In genomic region chr13:113819006-113819405, GRCm38 (mm10) we compare ENCODE assay signal across 34 mouse cellular contexts.
"Had no signal": no experiment of that assay in that cellular context is flagged by ENCODE, and none has a peak within 500 bp of the region (broad histone marks: within the 10 kb centered on the region; RNA-seq: fewer than 3 reads in every experiment).

No protein-coding gene starts in this region.

- H3K27ac ChIP-seq: heart, embryonic 10.5 days; heart, embryonic 13.5 days; heart, embryonic 15.5 days; hindbrain, embryonic 10.5 days; hindbrain, embryonic 12.5 days; hindbrain, embryonic 13.5 days; hindbrain, embryonic 14.5 days; hindbrain, embryonic 15.5 days; hindbrain, postnatal 0 days; intestine, embryonic 15.5 days; kidney, embryonic 15.5 days; kidney, postnatal 0 days; layer of hippocampus, adult 2 months had no signal

- DNase-seq: heart, postnatal 10 days; heart, postnatal 14 days; heart, postnatal 36 days; heart, postnatal 4 days; kidney, adult 11 months; kidney, adult 18-20 months; kidney, adult 2 months; kidney, adult 8-10 months; kidney, adult 9 months; kidney, postnatal 10 days; kidney, postnatal 14 days; kidney, postnatal 25 days; kidney, postnatal 36 days; kidney, postnatal 4 days; layer of hippocampus, adult 9-11 months; layer of hippocampus, postnatal 36 days had no signal

- H3K36me3 ChIP-seq: heart, embryonic 10.5 days; heart, embryonic 13.5 days; heart, embryonic 15.5 days; hindbrain, embryonic 10.5 days; hindbrain, embryonic 12.5 days; hindbrain, embryonic 13.5 days; hindbrain, embryonic 15.5 days; intestine, embryonic 15.5 days; kidney, embryonic 15.5 days had no signal

- H3K9ac ChIP-seq: heart, embryonic 13.5 days; heart, embryonic 15.5 days; hindbrain, embryonic 12.5 days; hindbrain, embryonic 13.5 days; hindbrain, embryonic 14.5 days; hindbrain, embryonic 15.5 days; intestine, embryonic 15.5 days; kidney, embryonic 15.5 days had no signal

- H3K4me2 ChIP-seq: heart, embryonic 11.5 days; heart, embryonic 13.5 days; heart, embryonic 15.5 days; hindbrain, embryonic 12.5 days; hindbrain, embryonic 13.5 days; hindbrain, embryonic 14.5 days; hindbrain, embryonic 15.5 days; intestine, embryonic 15.5 days; kidney, embryonic 15.5 days had no signal

- H3K4me1 ChIP-seq: hindbrain, embryonic 15.5 days had no signal

- H3K9me3 ChIP-seq: heart, embryonic 10.5 days; heart, embryonic 13.5 days; heart, embryonic 15.5 days; hindbrain, embryonic 10.5 days; hindbrain, embryonic 12.5 days; hindbrain, embryonic 13.5 days; hindbrain, embryonic 15.5 days; intestine, embryonic 15.5 days; kidney, embryonic 15.5 days had no signal

- ATAC-seq: hindbrain, embryonic 16.5 days; hindbrain, postnatal 0 days; inflammation-experienced regulatory T-cells, adult 6 months; intestine, embryonic 15.5 days; intestine, embryonic 16.5 days; intestine, postnatal 0 days had no signal

- H3K27me3 ChIP-seq: heart, embryonic 13.5 days; heart, embryonic 15.5 days; hindbrain, embryonic 12.5 days; hindbrain, embryonic 13.5 days; hindbrain, embryonic 15.5 days; intestine, embryonic 15.5 days; kidney, embryonic 15.5 days had no signal

- H3K4me3 ChIP-seq: heart, embryonic 10.5 days; heart, embryonic 13.5 days; heart, embryonic 15.5 days; hindbrain, embryonic 10.5 days; hindbrain, embryonic 12.5 days; hindbrain, embryonic 13.5 days; hindbrain, embryonic 15.5 days; intestine, embryonic 15.5 days; kidney, embryonic 15.5 days; layer of hippocampus, adult 2 months had no signal
